Mouse (Mus musculus): ENCODE results near the gene Prdm8.

Gene Prdm8

GRCm38 (mm10) chr5:98167180-98167824 is at the start of gene Prdm8:
Prdm8 (plus strand) TSS chr5:98167198.
- peak; percentile 92 for DNase-seq

- no peak for DNase-seq
Measured at GRCm38 (mm10) chr5:98127074-98127473, 39.9 kb upstream of the Prdm8 start.

GRCm38 (mm10) chr5:98138545-98139296 is 28.3 kb upstream of the Prdm8 start:
- no peak for DNase-seq

DNA sequence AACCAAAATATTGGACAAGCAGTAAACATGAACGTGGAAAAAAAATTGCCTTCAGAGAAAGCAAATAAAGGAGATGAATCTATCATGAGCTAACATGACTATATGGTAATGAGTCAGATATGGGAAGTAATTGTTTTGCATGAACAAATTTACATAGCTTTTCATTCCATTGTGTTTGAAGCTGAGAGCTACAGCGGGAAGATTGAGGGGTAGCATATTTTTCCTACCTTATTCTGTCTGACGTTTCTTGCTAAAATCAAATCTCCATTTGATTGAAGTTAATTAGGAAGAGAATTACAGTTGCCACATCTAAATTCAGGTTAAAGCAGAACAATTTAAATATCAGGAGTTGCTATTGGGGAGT is 27.7 kb upstream of the Prdm8 start:
- no peak for DNase-seq

DNA sequence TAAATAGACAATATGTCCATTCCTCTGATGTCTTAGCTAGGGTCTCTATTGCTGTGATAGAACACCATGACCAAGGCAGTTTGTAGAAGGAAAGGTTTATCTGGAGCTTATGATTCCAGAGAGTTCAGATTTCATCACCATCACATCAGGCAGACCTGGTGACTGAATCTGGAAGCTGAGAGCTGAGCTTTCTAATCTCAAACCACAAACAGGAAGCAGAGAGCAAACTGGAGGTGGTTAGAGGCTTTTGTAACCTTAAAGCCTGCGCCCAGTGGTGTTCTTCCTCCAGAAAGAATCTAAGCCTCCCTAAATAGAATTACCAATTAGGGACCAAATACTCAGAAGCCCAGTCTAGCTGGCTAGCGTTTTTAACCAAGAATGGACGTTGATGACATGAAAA is 20.1 kb upstream of the Prdm8 start:
- no peak for DNase-seq

- no peak for DNase-seq
Measured at GRCm38 (mm10) chr5:98166116-98166515, 882 bp upstream of the Prdm8 start.

DNA sequence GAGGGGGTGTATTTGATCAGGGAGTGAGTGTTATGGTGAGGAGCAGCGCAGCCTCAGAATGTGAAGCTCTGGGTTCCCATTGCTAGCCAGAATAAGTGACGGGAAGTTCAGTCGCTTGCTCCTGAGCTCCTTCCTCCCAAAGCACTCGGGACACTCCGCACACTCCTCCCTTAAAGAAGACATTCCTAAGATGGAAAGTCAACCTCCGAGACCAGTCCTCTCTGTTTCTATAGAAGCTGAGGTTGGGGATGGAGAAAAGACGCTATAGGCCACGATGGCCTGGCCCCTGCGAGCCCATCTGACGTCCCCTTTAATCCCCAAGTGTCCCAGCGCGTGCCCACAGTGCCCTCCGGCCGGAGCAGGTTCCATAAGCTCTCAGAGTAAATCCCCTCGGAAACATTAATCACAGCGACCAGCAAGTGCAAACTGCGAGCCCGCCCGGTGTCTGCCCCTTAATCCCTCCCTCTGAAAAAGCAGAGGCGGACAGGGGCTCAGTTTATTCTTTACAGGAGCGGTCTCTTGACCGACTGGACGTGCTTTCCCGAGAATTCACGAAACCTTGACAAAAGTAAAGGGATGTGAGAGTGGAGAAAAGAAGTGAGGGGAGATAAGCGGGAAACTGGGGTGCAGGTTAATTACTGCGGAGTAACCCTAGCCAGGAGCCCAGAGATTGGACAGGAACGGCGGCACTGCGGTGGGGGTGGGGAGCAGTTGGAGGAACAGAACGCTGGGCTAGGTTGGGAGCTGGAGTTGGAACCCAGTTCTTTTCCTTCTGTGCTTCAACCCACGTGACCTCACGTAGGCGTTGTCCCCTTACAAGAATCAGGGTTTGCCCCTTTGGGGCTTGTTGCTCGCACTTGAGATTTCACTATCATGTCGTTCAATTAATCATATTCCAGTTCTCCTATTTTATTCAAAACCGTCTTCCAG is 1.6 kb downstream of the Prdm8 start:
- DNase-seq = no peak

DNA sequence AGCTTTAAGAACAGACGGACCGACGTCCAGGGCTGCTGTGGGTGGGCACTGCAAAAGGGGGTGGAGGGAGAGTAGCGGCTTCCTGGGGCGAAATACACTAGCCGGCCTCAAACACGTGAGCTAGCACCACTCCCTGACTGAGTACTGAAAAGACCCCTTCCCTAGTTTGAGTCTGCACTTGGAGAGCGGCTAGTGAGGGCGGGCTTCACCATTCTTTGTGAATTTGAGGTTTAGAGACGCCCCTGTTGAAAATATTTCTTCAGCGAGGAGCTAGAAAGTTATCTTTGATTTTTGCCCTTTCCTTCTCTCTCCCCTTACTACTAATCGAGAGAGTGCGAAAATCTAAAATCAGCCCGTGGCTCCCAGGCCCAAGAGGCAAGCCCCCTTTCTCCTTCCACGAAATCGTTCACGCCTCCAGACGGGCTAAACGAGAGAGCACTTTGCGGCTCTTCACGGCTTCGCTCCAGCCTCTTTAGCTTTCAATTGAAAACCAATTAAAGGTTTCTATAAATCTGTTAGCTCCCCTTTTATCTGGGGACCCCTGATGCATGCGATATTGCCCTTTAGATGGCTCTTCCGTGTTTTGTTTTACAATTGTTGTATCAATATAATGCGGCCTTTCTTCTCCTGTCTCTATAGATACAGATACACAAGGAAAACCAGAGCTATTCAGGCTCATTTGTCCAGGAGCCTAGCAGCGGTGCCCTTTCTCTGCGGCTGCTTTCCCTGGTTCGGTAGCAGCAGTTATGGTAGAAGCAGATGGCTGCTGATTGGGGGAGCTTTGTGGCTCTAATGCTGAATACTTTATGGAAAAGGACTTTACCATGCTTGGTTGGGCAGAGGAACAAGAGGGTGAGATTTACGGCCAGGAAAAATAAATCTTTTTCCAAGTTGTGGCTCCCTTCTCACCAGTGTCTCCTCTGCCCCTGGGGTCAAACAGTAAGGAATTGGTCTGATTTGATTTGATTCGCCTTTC is 2.7 kb downstream of the Prdm8 start:
- DNase-seq = no peak

DNA sequence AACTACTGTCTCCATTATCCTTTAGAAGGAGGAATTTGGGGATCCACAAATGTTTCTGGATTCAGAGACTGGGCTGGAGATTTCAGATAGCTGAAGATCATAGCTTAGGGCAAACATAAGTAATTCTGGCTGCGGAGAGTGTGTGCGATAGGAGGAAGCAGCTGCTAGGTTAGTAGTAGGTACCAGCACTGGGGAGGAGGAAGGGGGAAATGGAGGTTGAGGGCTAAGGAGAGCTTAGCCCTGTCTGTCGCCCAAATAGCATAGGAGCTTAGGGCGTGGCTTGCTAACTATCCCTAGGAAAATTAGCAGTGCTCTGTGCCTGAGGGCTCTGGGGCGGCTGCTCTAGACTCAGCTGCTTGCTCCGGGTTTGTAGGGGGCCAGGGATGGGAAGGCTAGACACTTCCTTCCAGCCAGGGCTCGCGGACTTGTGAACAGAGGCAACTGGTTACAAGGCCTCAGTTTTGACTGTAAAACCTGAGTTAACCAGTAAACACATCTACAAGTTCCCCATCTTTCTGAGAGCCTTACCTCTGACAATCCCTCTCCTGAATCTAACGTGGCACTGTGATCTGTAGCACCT is 4.7 kb downstream of the Prdm8 start:
- DNase-seq = no peak

GRCm38 (mm10) chr5:98172502-98173181 is 5.6 kb downstream of the Prdm8 start:
- no peak for DNase-seq

- no peak for DNase-seq
Measured at GRCm38 (mm10) chr5:98173694-98174093, 6.7 kb downstream of the Prdm8 start.

GRCm38 (mm10) chr5:98179606-98180005 is 12.6 kb downstream of the Prdm8 start:
- no peak for DNase-seq

DNA sequence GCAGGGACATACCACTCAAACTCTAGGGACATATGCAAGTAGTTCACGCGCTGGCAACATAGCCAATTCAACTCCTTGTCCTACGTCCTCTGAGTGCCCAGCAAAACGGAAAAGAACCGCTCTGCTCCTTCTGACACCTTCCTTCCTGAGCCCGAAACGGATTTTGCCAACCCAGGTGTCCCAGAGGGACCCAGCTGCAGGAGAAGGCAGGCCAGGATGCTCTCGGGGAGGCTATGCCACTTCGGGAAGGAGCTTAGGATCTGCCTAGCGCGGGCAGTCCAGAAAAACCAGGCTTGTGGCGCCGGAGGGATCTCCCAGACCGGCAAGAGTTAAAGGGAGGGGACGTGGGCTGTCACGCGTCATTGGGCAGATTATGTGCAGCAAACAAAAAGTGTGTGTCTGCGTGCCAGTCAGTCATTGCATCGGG is 13.5 kb downstream of the Prdm8 start:
- DNase-seq = no peak

DNA sequence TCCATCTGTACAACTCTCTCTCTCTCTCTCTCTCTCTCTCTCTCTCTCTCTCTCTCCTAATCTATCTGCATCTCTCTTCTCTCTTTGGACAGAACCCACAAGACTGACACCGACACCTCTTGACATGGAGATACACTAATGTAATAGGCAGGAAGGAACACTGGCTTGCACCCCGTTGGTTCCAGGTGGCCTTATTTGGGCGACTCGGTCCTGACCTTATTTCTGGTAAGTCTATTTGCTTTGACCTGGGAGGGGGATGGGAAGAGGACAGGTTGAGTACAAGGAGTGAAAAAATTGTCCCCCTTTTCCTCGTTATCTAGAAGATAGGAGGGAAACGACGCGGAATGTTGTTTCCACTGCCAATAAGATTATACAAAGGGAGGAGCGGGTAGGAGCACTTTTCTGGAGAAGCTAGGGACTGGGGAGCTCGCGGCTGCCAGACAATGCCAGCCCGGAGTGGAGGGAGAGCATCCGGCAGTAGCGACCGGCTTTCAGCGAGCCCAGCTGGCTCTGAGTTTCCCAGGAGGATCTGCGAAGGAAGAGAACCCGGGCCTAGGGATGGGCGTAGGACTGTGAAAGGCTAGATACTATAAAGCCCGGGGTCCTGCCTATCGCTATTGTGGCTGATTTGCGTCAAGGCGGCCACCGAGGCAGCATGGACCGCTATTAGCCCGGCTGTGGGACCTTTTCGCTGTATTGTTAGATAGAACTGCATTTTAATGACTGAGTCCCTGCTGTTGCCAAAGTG is 14.1 kb downstream of the Prdm8 start:
- no peak for DNase-seq

- DNase-seq = no peak
Measured at GRCm38 (mm10) chr5:98181686-98182602, 14.9 kb downstream of the Prdm8 start.

GRCm38 (mm10) chr5:98182603-98182920 is 15.6 kb downstream of the Prdm8 start:
- DNase-seq = no peak

DNA sequence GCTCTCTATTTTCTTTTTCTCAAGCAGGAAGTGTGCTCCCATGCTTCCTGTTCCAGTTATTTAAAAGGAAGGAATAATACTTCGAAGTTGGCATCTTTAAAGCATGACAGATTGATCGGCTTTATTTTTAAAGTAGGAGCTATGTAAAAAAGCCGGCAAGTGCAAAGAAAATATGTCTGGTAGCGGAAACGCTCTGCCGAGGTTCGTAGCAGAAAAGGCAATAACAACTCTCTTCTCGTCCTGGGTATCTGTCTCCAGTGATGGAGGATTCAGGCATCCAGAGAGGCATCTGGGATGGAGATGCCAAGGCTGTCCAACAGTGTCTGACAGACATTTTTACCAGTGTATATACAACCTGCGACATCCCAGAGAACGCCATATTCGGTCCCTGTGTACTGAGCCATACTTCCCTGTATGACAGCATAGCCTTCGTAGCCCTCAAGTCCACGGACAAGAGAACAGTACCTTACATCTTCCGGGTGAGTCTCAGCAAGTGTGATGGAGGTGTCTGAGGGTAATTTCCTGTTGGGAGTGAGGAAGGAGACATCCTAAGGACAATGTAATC is 16.1 kb downstream of the Prdm8 start:
- no peak for DNase-seq

GRCm38 (mm10) chr5:98184281-98184910 is 17.4 kb downstream of the Prdm8 start:
- no peak for DNase-seq

All from lung, postnatal 36 days (tissue).